ENCODE assay signal across 11 mouse cellular contexts in genomic region chr2:155707251-155707650, GRCm38 (mm10). TPM values are rescaled to one million over a fixed set of nuclear protein-coding genes. Genes with fewer than 3 reads are reported as not detected.
DNase-seq lines count a peak whose midpoint lies in the region; ATAC-seq and TF ChIP-seq lines count a peak whose summit lies in the region.
"Had no signal": no experiment of that assay in that cellular context is flagged by ENCODE, and none has a peak within 500 bp of the region (broad histone marks: within the 10 kb centered on the region; RNA-seq: fewer than 3 reads in every experiment).

No protein-coding gene starts in this region.

- no peak overlapping the region for H3K9ac ChIP-seq in forebrain, postnatal 0 days
- no peak overlapping the region for H3K9ac ChIP-seq in neural tube, embryonic 13.5 days
- H3K9ac ChIP-seq in neural tube, embryonic 15.5 days (replicated peaks), result no peak overlapping the region

- TF ChIP-seq CTCF in forebrain, postnatal 0 days (IDR thresholded peaks at IDR 0.05; ENCODE audit: low read depth), result no peak

- H3K27ac ChIP-seq in forebrain, postnatal 0 days (ENCODE audit: low read depth, low read length), result no peak overlapping the region
- H3K27ac ChIP-seq in forebrain, embryonic 10.5 days, result no peak overlapping the region
- H3K27ac ChIP-seq in neural tube, embryonic 13.5 days (replicated peaks), result no peak overlapping the region
- H3K27ac ChIP-seq in neural tube, embryonic 15.5 days (replicated peaks), result no peak overlapping the region
- H3K27ac ChIP-seq: left cerebral cortex, adult 2 months had no signal

- no peaks in the 10 kb centered on the region for H3K4me1 ChIP-seq in forebrain, postnatal 0 days (ENCODE audit: insufficient read depth)
- peaks cover 10% of the 10 kb centered on the region for H3K4me1 ChIP-seq in forebrain, embryonic 10.5 days
- H3K4me1 ChIP-seq in neural tube, embryonic 13.5 days (replicated peaks), result 0 out of 2 replicates have a peak, but pooled peaks cover 5% of the 10 kb centered on the region
- 0 out of 2 replicates have a peak, but pooled peaks cover 3% of the 10 kb centered on the region for H3K4me1 ChIP-seq in neural tube, embryonic 15.5 days

- H3K27me3 ChIP-seq in forebrain, postnatal 0 days (ENCODE audit: insufficient read depth, low read length), result no peaks in the 10 kb centered on the region
- H3K27me3 ChIP-seq in forebrain, embryonic 10.5 days (ENCODE audit: poor library complexity, severe bottlenecking), result no peaks in the 10 kb centered on the region
- H3K27me3 ChIP-seq in neural tube, embryonic 13.5 days, result no peaks in the 10 kb centered on the region
- H3K27me3 ChIP-seq in neural tube, embryonic 15.5 days (replicated peaks), result no peaks in the 10 kb centered on the region
- H3K27me3 ChIP-seq: megakaryocyte, embryonic 14.5 days had no signal

- H3K9me3 ChIP-seq in forebrain, postnatal 0 days (ENCODE audit: low read length), result no peaks in the 10 kb centered on the region
- H3K9me3 ChIP-seq in forebrain, embryonic 10.5 days, result no peaks in the 10 kb centered on the region
- no peaks in the 10 kb centered on the region for H3K9me3 ChIP-seq in neural tube, embryonic 13.5 days
- no peaks in the 10 kb centered on the region for H3K9me3 ChIP-seq in neural tube, embryonic 15.5 days (replicated peaks)
- H3K9me3 ChIP-seq: megakaryocyte, embryonic 14.5 days had no signal

- H3K36me3 ChIP-seq in forebrain, postnatal 0 days (ENCODE audit: insufficient read depth), result peaks cover 71% of the 10 kb centered on the region
- H3K36me3 ChIP-seq in forebrain, embryonic 10.5 days (replicated peaks), result peaks cover 60% of the 10 kb centered on the region
- peaks cover 87% of the 10 kb centered on the region for H3K36me3 ChIP-seq in neural tube, embryonic 13.5 days
- H3K36me3 ChIP-seq in neural tube, embryonic 15.5 days, result peaks cover 76% of the 10 kb centered on the region

- WGBS in forebrain, postnatal 0 days, result 60% methylated on average over 4 of the region's 4 CpGs
- 92% methylated on average over 4 of the region's 4 CpGs for WGBS in forebrain, embryonic 10.5 days
- 71% methylated on average over 4 of the region's 4 CpGs for WGBS in neural tube, embryonic 13.5 days
- 67% methylated on average over 4 of the region's 4 CpGs for WGBS in neural tube, embryonic 15.5 days

- ATAC-seq in forebrain, postnatal 0 days, result peak; percentile 64
- peak; percentile 40; the same call in 1 of the 2 replicates for ATAC-seq in neural tube, embryonic 13.5 days (ENCODE audit: low read depth)
- no peak for ATAC-seq in neural tube, embryonic 15.5 days (ENCODE audit: low FRiP score)
- ATAC-seq in erythroblast, adult 5-6 weeks (replicated peaks; ENCODE audit: low FRiP score, poor library complexity, severe bottlenecking), result no peak

- peak; percentile 33 for DNase-seq in forebrain, postnatal 0 days
- no peak for DNase-seq in forebrain, embryonic 10.5 days (ENCODE audit: extremely low spot score, low spot score)
- DNase-seq in heart, adult 8-10 months (ENCODE audit: low spot score), result peak; percentile 51
- peak; percentile 43 for DNase-seq in ovary, postnatal 36 days (ENCODE audit: low spot score)
- no peak for DNase-seq in kidney, postnatal 4 days

- no peak overlapping the region for H3K4me3 ChIP-seq in forebrain, postnatal 0 days (ENCODE audit: low read depth, low read length)
- no peak overlapping the region for H3K4me3 ChIP-seq in forebrain, embryonic 10.5 days
- H3K4me3 ChIP-seq in neural tube, embryonic 13.5 days, result no peak overlapping the region
- H3K4me3 ChIP-seq in neural tube, embryonic 15.5 days (replicated peaks), result no peak overlapping the region
- H3K4me3 ChIP-seq: left cerebral cortex, adult 2 months; megakaryocyte, embryonic 14.5 days had no signal

- no peak overlapping the region for H3K4me2 ChIP-seq in forebrain, postnatal 0 days (ENCODE audit: low read depth)
- no peak overlapping the region for H3K4me2 ChIP-seq in neural tube, embryonic 13.5 days
- H3K4me2 ChIP-seq in neural tube, embryonic 15.5 days, result no peak overlapping the region

RNA-seq across cellular contexts. Expression of gene Trpc4ap, which starts 15.1 kb away (rescaled TPM):
- 110 and 131 TPM in 2 replicates for total RNA-seq in forebrain, postnatal 0 days (2014; rRNA removed)
- 118 and 128 TPM in 2 replicates for polyA plus RNA-seq in forebrain, postnatal 0 days (2015; fragmentation: Nextera tagmentation; extraction: Ambion mirVana)
- polyA plus RNA-seq in forebrain, embryonic 10.5 days (2016; fragmentation: Nextera tagmentation; extraction: Ambion mirVana), result 116 and 126 TPM in 2 replicates
- 164 and 166 TPM in 2 replicates for polyA plus RNA-seq in neural tube, embryonic 13.5 days (2015; fragmentation: Nextera tagmentation; extraction: Ambion mirVana)
- 153 and 157 TPM in 2 replicates for polyA plus RNA-seq in neural tube, embryonic 15.5 days (2015; fragmentation: Nextera tagmentation; extraction: Ambion mirVana)
- total RNA-seq in heart, adult 8-10 months (2022), result 10 to 100 TPM; 85.4 to 95.8 (median 88.4) TPM
- total RNA-seq in erythroblast, adult 5-6 weeks (2015; ENCODE audit: low replicate concordance), result 41.2 and 41.7 TPM in 2 replicates
- 42.1 and 59.8 TPM in 2 replicates for total RNA-seq in erythroblast, adult 5-6 weeks (2017; ENCODE audit: low replicate concordance)

RNA-seq across cellular contexts. Expression of gene Edem2, which starts 22.0 kb away (rescaled TPM):
- 35.9 and 41.9 TPM in 2 replicates for total RNA-seq in forebrain, postnatal 0 days (2014; rRNA removed)
- 30.7 and 34.1 TPM in 2 replicates for polyA plus RNA-seq in forebrain, postnatal 0 days (2015; fragmentation: Nextera tagmentation; extraction: Ambion mirVana)
- 30.5 and 30.9 TPM in 2 replicates for polyA plus RNA-seq in forebrain, embryonic 10.5 days (2016; fragmentation: Nextera tagmentation; extraction: Ambion mirVana)
- 38.9 and 40.3 TPM in 2 replicates for polyA plus RNA-seq in neural tube, embryonic 13.5 days (2015; fragmentation: Nextera tagmentation; extraction: Ambion mirVana)
- polyA plus RNA-seq in neural tube, embryonic 15.5 days (2015; fragmentation: Nextera tagmentation; extraction: Ambion mirVana), result 40.1 and 43.4 TPM in 2 replicates
- 1 to 10 TPM; 5.7 to 7.8 (median 6.4) TPM for total RNA-seq in heart, adult 8-10 months (2022)
- total RNA-seq in erythroblast, adult 5-6 weeks (2015; ENCODE audit: low replicate concordance), result 6.7 and 7.3 TPM in 2 replicates
- total RNA-seq in erythroblast, adult 5-6 weeks (2017; ENCODE audit: low replicate concordance), result 8.2 and 9.8 TPM in 2 replicates

RNA-seq across cellular contexts. Expression of gene Gm17581, which starts 28.4 kb away (rescaled TPM):
- total RNA-seq in forebrain, postnatal 0 days (2014; rRNA removed), result not detected in 2 replicates
- not detected in 2 replicates for polyA plus RNA-seq in forebrain, postnatal 0 days (2015; fragmentation: Nextera tagmentation; extraction: Ambion mirVana)
- polyA plus RNA-seq in forebrain, embryonic 10.5 days (2016; fragmentation: Nextera tagmentation; extraction: Ambion mirVana), result not detected in 2 replicates
- not detected in 2 replicates for polyA plus RNA-seq in neural tube, embryonic 13.5 days (2015; fragmentation: Nextera tagmentation; extraction: Ambion mirVana)
- polyA plus RNA-seq in neural tube, embryonic 15.5 days (2015; fragmentation: Nextera tagmentation; extraction: Ambion mirVana), result not detected in 2 replicates
- total RNA-seq in heart, adult 8-10 months (2022), result not detected
- not detected in 2 replicates for total RNA-seq in erythroblast, adult 5-6 weeks (2015; ENCODE audit: low replicate concordance)
- not detected in 2 replicates for total RNA-seq in erythroblast, adult 5-6 weeks (2017; ENCODE audit: low replicate concordance)
- total RNA-seq: left cerebral cortex, adult 2 months had no signal
- polyA plus RNA-seq: small intestine, adult 2 months had no signal

RNA-seq across cellular contexts. Expression of gene Procr, which starts 43.7 kb away (rescaled TPM):
- total RNA-seq in forebrain, postnatal 0 days (2014; rRNA removed), result 1.6 and 1.9 TPM in 2 replicates
- polyA plus RNA-seq in forebrain, postnatal 0 days (2015; fragmentation: Nextera tagmentation; extraction: Ambion mirVana), result 1.6 and 1.9 TPM in 2 replicates
- polyA plus RNA-seq in forebrain, embryonic 10.5 days (2016; fragmentation: Nextera tagmentation; extraction: Ambion mirVana), result 1.1 TPM in 2 replicates
- polyA plus RNA-seq in neural tube, embryonic 13.5 days (2015; fragmentation: Nextera tagmentation; extraction: Ambion mirVana), result 4.5 and 5.1 TPM in 2 replicates
- 4.2 and 5.0 TPM in 2 replicates for polyA plus RNA-seq in neural tube, embryonic 15.5 days (2015; fragmentation: Nextera tagmentation; extraction: Ambion mirVana)
- total RNA-seq in heart, adult 8-10 months (2022), result 1 to 10 TPM; 1.9 to 2.8 (median 2.3) TPM
- total RNA-seq in erythroblast, adult 5-6 weeks (2015; ENCODE audit: low replicate concordance), result not detected in 2 replicates
- total RNA-seq in erythroblast, adult 5-6 weeks (2017; ENCODE audit: low replicate concordance), result 0.51 TPM in 1 of 2 replicates, not detected in the other

Comparison
In these comparisons a context has a peak if more than half of its experiments do, and no peak if none do; other contexts are left out.
1. ATAC-seq: peak in forebrain, postnatal 0 days (single experiment) and neural tube, embryonic 13.5 days (single experiment); none in neural tube, embryonic 15.5 days (single experiment) and erythroblast, adult 5-6 weeks (single experiment).
2. DNase-seq: peak in forebrain, postnatal 0 days (single experiment), heart, adult 8-10 months (single experiment) and ovary, postnatal 36 days (single experiment); none in forebrain, embryonic 10.5 days (single experiment) and kidney, postnatal 4 days (0 of 2).